Mouse (Mus musculus) ES-Bruce4 (cell line): ENCODE measurements around the gene Macrod2.

Experiments used
- CTCF ChIP-seq: IDR thresholded peaks from one replicate; pipeline ENCODE4 v1.8.1; 2011; ENCODE audit warnings: low read depth, low read length
- EP300 ChIP-seq: IDR thresholded peaks from 2 replicates; pipeline ENCODE4 v1.6.1; 2011; ENCODE audit warnings: low read depth, low read length; ENCODE audit not compliant: insufficient read depth
- POLR2A ChIP-seq: IDR thresholded peaks from one replicate; pipeline ENCODE4 v1.8.1; 2011; ENCODE audit warnings: low read length; ENCODE audit not compliant: insufficient read depth

DNA sequence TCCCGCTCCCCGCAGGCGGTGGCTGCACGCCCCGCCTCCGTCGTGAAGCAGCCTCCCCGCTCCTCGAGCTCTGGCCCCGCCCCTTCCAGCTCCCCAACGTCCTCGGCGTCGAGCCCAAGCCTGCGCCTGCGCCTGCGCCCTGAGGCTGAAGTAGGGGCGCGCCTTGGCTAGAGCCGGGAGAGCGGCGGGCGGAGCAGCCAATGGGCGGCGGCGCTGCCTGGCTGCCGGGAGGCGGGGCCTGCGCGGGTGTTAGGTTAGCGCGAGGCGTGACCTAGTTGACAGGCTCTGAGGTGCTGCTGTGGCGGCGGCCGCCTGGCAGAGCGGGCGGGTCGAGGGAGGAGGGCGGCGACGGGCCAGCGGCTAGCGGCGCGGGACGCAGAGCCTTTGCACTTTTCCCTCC is at the start of gene Macrod2:
- TF ChIP-seq POLR2A (no peak), EP300 (no peak), CTCF (no peak)
